Mouse (Mus musculus): ENCODE results near the gene Eef2kmt. TPM values are rescaled to one million over a fixed set of nuclear protein-coding genes. Genes with fewer than 3 reads are reported as not detected.

The Eef2kmt gene
- polyA plus RNA-seq (2015; fragmentation: Nextera tagmentation; extraction: Ambion mirVana) = 6.9 and 7.7 TPM in 2 replicates

DNA sequence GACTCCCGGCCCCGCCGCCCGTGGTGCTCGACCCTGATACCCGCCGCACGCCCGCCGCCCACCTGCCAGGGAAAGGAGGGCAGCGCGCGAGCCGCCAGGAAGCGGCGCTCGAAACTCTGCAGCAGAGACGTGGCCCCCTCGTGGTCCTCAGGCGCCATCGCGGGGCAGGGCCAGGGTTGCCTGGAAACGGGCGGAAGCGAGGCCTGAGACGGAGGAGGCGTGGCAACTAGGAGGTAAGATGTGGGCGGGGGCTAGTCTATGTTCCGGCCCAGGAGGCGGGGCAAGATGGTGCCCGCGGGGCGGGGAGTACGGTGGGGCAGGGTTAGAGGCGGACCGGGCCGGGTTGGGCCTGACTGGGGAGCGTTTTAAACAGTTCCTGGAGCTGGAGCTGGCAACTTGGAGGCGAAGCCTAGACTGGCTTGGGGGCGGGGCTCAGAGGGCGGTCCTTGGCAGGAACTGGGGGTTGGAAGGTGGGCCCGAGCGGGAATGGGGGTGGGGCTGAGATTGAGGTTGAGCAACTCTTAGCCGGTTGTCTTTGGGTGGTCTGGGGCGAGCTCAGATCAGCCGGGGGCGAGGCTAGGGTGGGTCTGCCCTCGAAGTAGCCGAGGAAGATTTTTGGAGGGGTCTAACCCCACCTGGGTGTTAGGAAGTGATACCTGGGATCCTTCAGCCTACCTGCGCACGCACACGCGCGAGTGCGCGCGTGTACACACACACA is at the start of gene Eef2kmt:
Eef2kmt (minus strand) TSS at position 205 of the 718 bp plus-strand sequence.
- Histone ChIP-seq H3K4me3 (peak within 1 kb of the TSS; percentile 54), H3K9ac (peak within 1 kb of the TSS; percentile 44), H3K36me3 (replicated peaks) (no peaks in the 10 kb centered on the region), H3K9me3 (no peaks in the 10 kb centered on the region), H3K27ac (peak within 1 kb of the TSS; percentile 46), H3K4me2 (peak within 1 kb of the TSS; percentile 84), H3K4me1 (peaks cover 20% of the 10 kb centered on the region), H3K27me3 (replicated peaks) (no peaks in the 10 kb centered on the region)
- ATAC-seq (replicated peaks) = peak; percentile 96
- WGBS = 2% methylated on average over 57 of the region's 57 CpGs

DNA sequence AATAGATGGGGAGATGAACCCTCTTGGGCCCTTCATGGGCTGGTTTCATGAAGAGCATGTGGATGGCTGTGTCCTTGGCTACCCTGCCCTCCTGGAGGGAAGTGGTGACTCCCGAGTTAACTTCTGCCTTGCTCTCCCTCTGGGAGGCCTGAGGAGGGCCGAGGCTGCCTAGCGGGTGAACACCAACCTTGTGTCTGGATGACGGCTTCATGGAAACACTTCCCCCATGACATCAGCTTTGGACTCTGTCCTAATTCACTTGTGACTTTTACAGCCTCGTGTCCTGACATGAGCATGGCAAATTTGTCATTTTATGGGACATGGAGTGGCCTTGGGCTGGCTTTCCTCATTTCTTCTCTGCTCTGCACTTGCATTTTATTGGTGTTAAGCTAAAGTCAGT is 39.5 kb upstream of the Eef2kmt start:
- H3K9ac ChIP-seq = no peak overlapping the region
- 85% methylated on average over 5 of the region's 5 CpGs for WGBS

DNA sequence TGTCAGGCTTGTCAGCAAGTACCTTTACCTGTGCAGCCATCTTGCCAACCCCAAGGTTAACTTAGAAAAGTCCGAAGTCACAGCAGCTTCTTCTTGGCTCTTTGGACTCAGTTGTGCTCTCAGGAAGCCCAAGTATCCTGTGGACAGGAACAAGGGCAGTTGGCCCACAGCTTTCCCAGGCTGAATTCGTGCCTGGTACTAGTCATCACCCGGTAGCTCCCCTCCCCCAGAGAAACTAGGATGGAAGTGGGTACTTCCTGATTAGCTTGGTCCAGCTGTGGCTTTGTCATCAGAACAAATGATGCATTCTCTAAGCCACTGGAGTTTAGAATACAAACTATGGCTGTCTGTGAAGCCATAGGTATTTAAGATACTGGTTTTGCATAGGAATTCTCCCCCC is 29.6 kb upstream of the Eef2kmt start:
- Histone ChIP-seq H3K27me3 (replicated peaks) (no peaks in the 10 kb centered on the region), H3K4me2 (no peak overlapping the region), H3K27ac (no peak overlapping the region), H3K36me3 (replicated peaks) (no peaks in the 10 kb centered on the region), H3K9me3 (no peaks in the 10 kb centered on the region), H3K4me3 (no peak overlapping the region), H3K9ac (no peak overlapping the region), H3K4me1 (no peaks in the 10 kb centered on the region)
- WGBS = 50% methylated on average over 3 of the region's 3 CpGs
- no peak for ATAC-seq (replicated peaks)

More for the DNA sequence above, 39.5 kb upstream of the Eef2kmt start:
- Histone ChIP-seq H3K4me3 (no peak overlapping the region), H3K27me3 (replicated peaks) (no peaks in the 10 kb centered on the region), H3K27ac (no peak overlapping the region), H3K4me1 (no peaks in the 10 kb centered on the region), H3K36me3 (replicated peaks) (no peaks in the 10 kb centered on the region), H3K9me3 (peaks cover 4% of the 10 kb centered on the region; the same call in 1 of the 2 replicates), H3K4me2 (no peak overlapping the region)
- ATAC-seq (replicated peaks) = no peak

DNA sequence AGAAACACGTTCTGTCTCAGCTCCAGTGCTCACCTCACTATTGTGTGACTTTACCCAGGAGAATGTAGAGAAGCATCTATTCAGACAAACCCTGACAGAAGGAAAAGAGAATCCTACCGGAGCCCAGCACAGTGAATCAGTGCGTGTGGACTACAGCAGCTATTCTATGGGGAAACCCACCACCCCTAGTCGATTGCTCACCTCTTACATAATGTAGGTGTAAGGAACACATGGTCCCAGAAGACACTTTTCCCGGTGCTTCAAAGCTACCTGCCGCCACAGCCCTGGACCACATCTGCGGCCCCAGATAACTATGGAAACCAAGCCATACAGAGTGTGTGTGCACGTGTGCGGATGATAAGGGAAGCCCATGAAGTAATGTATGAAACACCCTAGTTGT is 26.9 kb upstream of the Eef2kmt start:
- no peaks in the 10 kb centered on the region for H3K9me3 ChIP-seq
- no peak overlapping the region for H3K9ac ChIP-seq
- no peaks in the 10 kb centered on the region for H3K36me3 ChIP-seq (replicated peaks)
- H3K4me3 ChIP-seq = no peak overlapping the region
- WGBS = 92% methylated on average over 9 of the region's 9 CpGs
- no peaks in the 10 kb centered on the region for H3K4me1 ChIP-seq
- no peak for ATAC-seq (replicated peaks)
- H3K27ac ChIP-seq = no peak overlapping the region
- H3K27me3 ChIP-seq (replicated peaks) = no peaks in the 10 kb centered on the region
- no peak overlapping the region for H3K4me2 ChIP-seq

DNA sequence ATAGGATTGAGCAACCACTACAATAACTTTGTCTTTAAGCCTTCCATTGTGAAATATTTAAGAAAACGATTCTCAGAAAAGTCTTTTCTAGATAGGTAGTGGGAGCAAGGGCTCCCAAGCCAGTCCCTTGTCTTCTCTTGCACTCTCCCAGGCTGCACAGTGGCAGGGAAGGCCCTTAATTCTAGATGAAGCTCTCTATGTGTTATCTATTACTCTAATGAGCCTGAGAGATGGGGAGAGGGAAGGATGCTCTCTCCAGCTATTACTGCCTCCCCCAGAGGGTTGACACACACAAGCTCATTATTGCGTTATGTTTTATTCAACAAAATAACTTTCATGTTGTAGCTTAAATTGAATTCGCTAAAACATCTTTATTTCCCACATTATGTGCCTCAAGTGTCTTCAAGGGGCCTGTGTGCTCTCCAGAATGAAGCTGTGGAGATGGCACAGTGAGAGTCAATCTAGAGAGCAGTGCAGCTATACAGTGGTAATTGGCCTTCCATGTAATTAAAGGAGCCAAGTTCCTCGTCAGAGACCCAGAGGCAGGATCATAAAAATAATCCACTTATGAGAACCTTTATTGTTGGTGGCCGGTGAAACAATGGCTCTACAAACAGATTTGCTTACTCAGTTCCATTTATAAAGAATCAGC is 23.9 kb upstream of the Eef2kmt start:
- Histone ChIP-seq H3K4me3 (no peak overlapping the region), H3K4me1 (no peaks in the 10 kb centered on the region), H3K4me2 (no peak overlapping the region), H3K27ac (no peak overlapping the region), H3K27me3 (replicated peaks) (no peaks in the 10 kb centered on the region), H3K9me3 (no peaks in the 10 kb centered on the region), H3K36me3 (replicated peaks) (no peaks in the 10 kb centered on the region), H3K9ac (no peak overlapping the region)
- WGBS = 60% methylated on average over 5 of the region's 5 CpGs
- peak; percentile 54; the same call in 1 of the 2 replicates for ATAC-seq (replicated peaks)

DNA sequence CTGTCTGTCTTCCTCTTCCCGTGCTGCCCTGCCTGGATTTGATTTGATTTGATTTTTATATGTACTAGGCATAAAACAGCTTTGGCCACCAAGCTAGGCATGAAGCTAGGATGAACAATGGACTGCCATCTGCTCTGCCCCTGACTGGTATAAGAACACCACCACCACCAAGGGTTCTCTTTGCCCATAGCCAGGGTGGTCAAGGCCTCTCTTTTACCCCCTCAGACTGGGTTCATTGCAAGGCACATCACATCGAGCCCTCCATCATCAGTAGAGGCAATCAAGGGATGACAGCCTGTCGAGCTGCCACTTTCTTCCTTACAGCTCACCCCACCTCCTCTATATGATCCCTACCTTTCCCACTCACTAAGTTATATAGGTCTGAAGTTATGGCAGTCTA is 16.6 kb upstream of the Eef2kmt start:
- Histone ChIP-seq H3K4me1 (no peaks in the 10 kb centered on the region), H3K27ac (no peak overlapping the region), H3K27me3 (replicated peaks) (no peaks in the 10 kb centered on the region), H3K9ac (no peak overlapping the region), H3K4me2 (no peak overlapping the region), H3K36me3 (replicated peaks) (no peaks in the 10 kb centered on the region), H3K9me3 (no peaks in the 10 kb centered on the region), H3K4me3 (no peak overlapping the region)
- ATAC-seq (replicated peaks) = no peak
- WGBS = 90% methylated on average over 3 of the region's 3 CpGs

DNA sequence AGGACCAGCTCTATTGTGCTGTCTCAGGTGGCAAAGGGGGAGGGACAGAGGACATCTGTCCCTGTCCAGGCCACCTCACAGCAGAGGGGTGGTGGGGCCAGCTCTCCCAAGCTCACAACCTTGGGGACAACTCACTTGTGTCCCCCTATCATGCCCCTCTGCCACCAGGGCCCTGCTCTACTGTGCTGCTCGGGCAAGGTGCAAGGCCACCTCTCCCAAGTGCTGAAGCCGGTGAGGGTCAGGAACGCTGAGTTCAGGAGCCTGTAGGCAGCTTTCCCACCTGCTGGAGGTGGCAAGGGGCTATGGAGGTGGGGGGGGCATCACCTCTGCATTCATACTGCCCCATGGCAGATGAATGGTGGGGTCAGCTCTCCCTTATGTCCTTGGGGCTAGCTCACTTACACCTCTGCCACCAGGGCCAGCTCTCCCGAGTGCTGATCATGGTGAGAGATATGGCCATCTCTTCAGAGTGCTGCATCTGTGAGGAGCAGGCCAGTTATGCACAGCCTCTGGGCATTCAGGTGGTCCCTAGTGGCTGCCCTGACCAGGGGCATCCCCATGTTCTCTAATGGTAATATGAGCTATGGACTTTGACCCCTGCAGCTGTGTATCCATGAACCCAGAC is 15.7 kb upstream of the Eef2kmt start:
- WGBS = 90% methylated on average over 4 of the region's 4 CpGs
- Histone ChIP-seq H3K4me1 (no peaks in the 10 kb centered on the region), H3K27me3 (replicated peaks) (no peaks in the 10 kb centered on the region), H3K9me3 (no peaks in the 10 kb centered on the region), H3K4me3 (no peak overlapping the region), H3K27ac (no peak overlapping the region), H3K36me3 (replicated peaks) (no peaks in the 10 kb centered on the region), H3K4me2 (no peak overlapping the region), H3K9ac (no peak overlapping the region)
- ATAC-seq (replicated peaks) = no peak

DNA sequence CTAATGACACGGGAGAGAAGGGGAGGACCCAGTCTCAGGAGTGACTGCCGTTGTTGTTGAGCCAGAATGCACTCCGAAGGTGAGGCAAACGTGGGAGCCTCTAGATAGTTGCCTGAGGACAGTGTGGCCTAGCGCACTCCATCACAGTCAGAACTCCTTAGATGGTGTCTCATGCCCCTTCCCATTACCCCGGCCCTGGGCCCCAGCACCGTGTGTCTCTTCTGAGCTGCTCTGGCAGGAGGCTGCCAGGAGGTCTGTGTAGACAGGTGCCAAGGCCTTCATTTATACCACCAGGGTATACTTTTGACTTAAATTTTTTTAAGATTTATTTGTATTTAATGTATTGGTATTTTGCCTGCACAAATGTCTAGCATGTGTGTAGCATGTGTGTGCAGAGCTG is 8.1 kb upstream of the Eef2kmt start:
- 89% methylated on average over 7 of the region's 7 CpGs for WGBS

DNA sequence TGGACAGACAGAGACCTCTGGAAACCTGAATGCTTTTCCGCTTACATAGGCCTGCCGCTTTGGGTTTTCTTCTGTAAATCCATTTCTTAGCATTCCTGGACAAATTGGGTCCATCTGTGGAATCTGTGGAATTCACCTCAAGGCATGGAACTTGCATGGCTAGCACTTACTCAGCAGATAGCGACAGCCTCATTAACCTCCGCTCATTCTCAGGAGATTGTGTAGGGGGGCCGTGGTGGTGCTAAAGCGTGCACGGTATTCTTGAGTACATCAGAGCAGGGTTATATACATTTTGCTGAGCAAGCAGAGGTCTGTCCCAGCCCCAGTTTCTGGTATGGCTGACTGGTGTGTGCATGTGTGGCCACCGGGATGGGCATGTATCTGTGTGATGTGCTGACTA is 7.4 kb upstream of the Eef2kmt start:
- Histone ChIP-seq H3K9ac (no peak overlapping the region), H3K36me3 (replicated peaks) (no peaks in the 10 kb centered on the region), H3K27ac (no peak overlapping the region), H3K4me2 (no peak overlapping the region), H3K4me1 (no peaks in the 10 kb centered on the region), H3K4me3 (no peak overlapping the region), H3K27me3 (replicated peaks) (no peaks in the 10 kb centered on the region), H3K9me3 (no peaks in the 10 kb centered on the region)
- ATAC-seq (replicated peaks) = no peak
- 86% methylated on average over 8 of the region's 8 CpGs for WGBS

More for the DNA sequence above, 8.1 kb upstream of the Eef2kmt start:
- H3K36me3 ChIP-seq (replicated peaks) = no peaks in the 10 kb centered on the region
- H3K4me1 ChIP-seq = no peaks in the 10 kb centered on the region
- ATAC-seq (replicated peaks) = no peak
- H3K4me2 ChIP-seq = no peak overlapping the region
- no peak overlapping the region for H3K9ac ChIP-seq
- no peaks in the 10 kb centered on the region for H3K27me3 ChIP-seq (replicated peaks)
- no peak overlapping the region for H3K4me3 ChIP-seq
- H3K27ac ChIP-seq = no peak overlapping the region
- no peaks in the 10 kb centered on the region for H3K9me3 ChIP-seq

DNA sequence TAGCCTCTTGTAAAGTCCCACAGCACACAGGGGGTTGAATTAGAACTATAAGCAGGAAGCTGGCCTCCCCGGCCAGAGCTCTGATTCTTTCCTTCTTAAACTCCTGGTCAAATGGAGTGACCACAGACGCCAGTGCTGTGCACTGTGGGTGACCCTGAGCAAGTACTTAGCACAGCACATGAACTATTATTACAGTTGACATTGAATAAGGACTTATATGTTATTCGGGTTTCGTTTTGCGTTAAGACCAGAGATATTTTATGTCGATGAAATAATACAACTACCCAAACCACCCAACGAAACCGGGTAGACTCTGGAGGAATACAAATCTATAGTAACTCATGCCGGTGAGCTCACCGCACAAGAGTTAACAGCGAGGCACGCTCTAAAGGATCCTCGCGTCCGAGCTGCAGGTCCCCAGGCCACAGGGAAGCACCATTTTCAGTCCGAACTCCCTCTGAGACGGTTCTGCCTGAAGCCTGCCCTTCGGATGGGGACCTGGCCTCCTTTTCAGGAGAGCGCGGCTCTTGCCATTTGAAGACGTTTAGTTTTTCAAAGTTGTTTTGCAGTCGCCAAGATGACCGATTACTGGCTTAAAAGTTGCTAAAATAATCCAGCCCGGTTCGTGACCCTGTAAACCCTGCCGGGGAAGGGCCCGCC is 572 bp downstream of the Eef2kmt start:
- 3% methylated on average over 27 of the region's 27 CpGs for WGBS
- peak overlapping the region; percentile 46; the same call in 1 of the 2 replicates for H3K27ac ChIP-seq
- no peaks in the 10 kb centered on the region for H3K36me3 ChIP-seq (replicated peaks)
- peaks cover 20% of the 10 kb centered on the region for H3K4me1 ChIP-seq
- H3K9ac ChIP-seq = peak overlapping the region; percentile 41
- H3K4me3 ChIP-seq = peak overlapping the region; percentile 54
- H3K4me2 ChIP-seq = peak overlapping the region; percentile 84
- peak; percentile 16; the same call in 1 of the 2 replicates for ATAC-seq (replicated peaks)
- no peaks in the 10 kb centered on the region for H3K27me3 ChIP-seq (replicated peaks)
- no peaks in the 10 kb centered on the region for H3K9me3 ChIP-seq

DNA sequence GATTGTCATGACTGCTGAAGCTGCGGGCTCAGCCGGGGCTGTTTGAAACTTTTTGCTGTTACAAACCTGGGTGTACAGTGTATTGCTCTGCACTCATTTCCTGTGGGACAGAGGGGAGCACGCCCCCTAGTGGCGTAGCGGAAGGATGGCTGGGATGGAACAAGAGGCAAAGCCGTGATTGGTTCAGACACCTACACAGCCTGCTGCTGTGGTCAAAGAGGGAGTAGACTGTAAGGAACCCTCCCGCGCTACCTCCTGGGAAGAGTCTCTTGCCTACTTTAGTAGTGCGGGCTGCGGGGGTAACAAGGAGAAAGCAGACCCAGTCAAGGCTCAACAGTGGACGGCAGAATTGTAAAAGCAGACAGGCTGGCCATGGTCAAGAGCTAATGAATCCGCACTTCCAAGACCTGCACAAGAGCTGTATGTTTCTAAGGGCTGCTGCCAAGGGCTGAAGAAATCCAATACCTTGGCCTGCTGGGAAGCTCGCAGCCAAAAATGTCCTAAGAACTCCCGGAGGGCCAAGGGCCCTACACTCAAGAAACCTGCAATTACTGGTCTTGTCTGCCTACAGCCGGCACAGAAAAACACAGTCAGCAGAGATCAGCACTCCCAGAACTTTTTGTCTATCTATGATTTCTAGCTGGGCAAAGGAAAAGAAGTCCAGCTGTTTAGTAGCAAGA is 1.3 kb downstream of the Eef2kmt start:
- ATAC-seq (replicated peaks) = no peak
- Histone ChIP-seq H3K4me1 (peaks cover 20% of the 10 kb centered on the region), H3K9ac (no peak overlapping the region), H3K4me3 (peak overlapping the region; percentile 54), H3K27me3 (replicated peaks) (no peaks in the 10 kb centered on the region), H3K27ac (no peak overlapping the region), H3K9me3 (no peaks in the 10 kb centered on the region), H3K4me2 (peak overlapping the region; percentile 84), H3K36me3 (replicated peaks) (no peaks in the 10 kb centered on the region)
- WGBS = 5% methylated on average over 15 of the region's 15 CpGs

DNA sequence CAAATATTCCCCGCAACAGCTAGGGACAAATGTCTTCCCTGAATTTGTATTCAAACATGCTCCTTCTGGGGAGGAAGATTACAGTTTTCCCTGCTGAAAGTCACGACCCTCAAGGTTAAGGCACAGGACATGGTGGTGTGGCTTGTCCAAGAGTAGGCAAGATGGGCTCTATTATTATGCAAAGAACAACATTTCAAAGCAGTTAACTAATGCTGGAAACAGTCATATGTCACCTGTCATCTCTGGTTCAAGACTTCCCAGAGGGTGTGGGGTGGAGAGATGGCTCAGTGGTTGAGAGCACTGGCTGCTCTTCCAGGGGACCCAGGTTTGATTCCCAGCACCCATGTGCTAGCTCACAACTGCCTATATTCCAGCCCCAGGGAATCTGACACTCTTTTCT is 3.5 kb downstream of the Eef2kmt start:
- Histone ChIP-seq H3K4me2 (no peak overlapping the region), H3K4me1 (peaks cover 20% of the 10 kb centered on the region), H3K9me3 (no peaks in the 10 kb centered on the region), H3K9ac (no peak overlapping the region), H3K36me3 (replicated peaks) (0 out of 2 replicates have a peak, but pooled peaks cover 6% of the 10 kb centered on the region), H3K4me3 (no peak overlapping the region), H3K27ac (no peak overlapping the region), H3K27me3 (replicated peaks) (no peaks in the 10 kb centered on the region)
- WGBS = 89% methylated on average over 2 of the region's 2 CpGs
- no peak for ATAC-seq (replicated peaks)

Data from midbrain, embryonic 15.5 days (tissue).